Mouse (Mus musculus): ENCODE measurements around the gene Eif2a.

GRCm38 (mm10) chr3:58593623-58594022, 68.0 kb downstream of the Eif2a start:
- no peak for TF ChIP-seq CHD2 (IDR thresholded peaks at IDR 0.05; ENCODE audit: low read depth, low read length)
- no peak for TF ChIP-seq ZC3H11A (IDR thresholded peaks at IDR 0.05; ENCODE audit: borderline replicate concordance, low read depth, low read length)
- TF ChIP-seq MAFK (IDR thresholded peaks at IDR 0.05; ENCODE audit: insufficient read depth, low read depth, low read length), result no peak
